Mouse (Mus musculus): ENCODE measurements around the gene Sh3rf1.
A peak's percentile ranks its signal among the peaks of the same experiment; 100 is the strongest.

Gene Sh3rf1

DNA sequence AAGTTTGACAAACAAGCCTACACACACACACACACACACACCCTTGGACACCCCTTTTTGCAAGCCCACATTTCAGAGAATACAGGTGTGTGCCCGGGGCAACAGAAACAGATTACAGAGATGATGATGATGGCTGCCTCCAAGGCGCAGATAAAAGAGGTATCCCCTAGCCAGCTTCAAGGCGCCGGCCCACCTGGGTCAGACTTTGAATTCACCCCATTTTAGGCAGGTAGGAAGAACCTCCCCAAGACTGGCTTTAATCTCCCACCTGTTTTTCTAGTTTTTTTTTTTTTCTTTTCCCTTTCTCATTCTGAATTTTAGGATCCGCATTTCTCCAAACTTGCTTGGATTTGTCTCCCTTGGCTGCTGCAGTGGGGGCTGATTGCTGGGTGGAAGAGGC lies 389 bp upstream of the Sh3rf1 start:
- DNase-seq (ENCODE audit: low spot score in 2 of 2): no peak

DNA sequence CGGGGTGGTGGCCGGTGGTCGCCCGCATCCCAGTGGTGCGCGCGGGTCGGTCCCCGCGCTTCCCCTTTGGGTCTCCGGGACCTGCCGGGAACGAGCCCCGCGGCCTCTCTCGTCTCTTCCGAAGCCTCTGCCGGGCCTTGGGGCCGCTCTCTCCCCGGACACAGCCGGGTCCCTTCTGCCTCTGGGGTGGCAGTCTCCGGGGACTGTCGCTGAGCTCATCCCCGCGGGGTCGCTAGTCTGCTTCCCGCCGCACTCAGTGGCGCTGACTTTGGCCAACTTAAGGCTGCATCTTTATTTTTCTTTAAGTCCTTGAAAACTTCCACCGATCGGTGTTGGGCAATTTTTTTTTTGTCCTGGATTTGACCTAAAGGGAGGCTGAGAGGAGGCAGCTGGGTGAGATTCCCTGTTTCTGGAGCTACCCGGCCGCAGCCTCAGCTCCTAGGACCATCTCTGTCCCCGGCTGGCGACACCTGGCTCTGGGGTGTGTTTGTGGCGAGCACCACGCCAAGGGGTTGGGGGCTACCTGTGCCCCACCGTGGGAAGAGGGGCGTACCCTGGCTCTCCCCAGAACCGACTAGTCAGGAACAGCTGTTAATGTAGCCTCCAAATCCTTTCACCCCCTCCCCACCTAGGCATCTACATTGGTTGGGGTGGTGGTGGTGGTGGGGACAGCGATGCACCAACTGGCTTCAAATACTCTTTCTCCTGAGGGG lies 864 bp downstream of the Sh3rf1 start:
- DNase-seq (ENCODE audit: low spot score in 2 of 2): peak; percentile 15 to 43

DNA sequence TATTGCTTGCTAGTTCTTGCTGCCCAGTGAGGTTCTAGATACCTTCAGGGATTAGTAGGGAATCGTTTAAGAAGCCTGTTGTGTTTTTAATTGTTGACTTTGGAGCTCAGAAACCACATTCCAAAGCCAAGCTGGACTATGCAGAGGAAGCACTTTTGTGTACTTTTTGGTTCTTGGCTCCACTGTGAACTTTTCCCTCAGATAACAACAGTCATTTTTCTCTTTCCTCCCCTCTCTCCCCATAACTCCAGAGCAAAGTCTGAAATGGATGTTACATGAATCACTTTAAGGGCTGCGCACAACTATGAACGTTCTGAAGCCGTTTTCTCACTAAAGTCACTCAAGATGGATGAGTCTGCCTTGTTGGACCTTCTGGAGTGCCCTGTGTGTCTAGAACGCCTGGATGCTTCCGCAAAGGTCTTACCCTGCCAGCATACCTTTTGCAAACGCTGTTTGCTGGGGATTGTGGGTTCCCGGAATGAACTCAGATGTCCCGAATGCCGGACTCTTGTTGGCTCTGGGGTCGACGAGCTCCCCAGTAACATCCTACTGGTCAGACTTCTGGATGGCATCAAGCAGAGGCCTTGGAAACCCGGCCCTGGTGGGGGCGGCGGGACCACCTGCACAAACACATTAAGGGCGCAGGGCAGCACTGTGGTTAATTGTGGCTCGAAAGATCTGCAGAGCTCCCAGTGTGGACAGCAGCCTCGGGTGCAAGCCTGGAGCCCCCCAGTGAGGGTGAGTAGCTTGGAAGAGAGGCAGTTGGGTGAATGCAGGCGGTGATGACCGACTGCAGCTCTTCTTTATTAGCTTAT lies 2.1 kb downstream of the Sh3rf1 start:
- peak; percentile 5 to 29 for DNase-seq (ENCODE audit: low spot score in 2 of 2)

DNA sequence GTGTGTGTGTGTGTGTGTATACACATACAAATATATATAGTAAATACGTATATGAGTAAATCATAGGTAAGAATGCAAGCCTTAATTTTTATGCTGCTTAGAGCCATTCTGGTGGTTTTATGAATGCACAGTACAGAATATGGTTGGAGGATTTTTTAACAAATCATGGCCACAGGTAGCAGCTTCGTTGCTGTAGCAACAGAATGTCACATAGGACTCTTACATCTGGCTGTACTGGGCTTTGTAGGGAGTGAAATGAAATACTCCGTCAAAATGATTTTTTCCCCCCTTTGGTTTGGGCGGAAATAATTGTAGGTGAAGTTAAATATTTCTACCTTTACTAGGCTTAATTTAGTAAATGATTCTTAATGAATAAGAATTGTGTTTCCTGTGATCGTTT lies 3.0 kb downstream of the Sh3rf1 start:
- DNase-seq (ENCODE audit: low spot score in 2 of 2): no peak

DNA sequence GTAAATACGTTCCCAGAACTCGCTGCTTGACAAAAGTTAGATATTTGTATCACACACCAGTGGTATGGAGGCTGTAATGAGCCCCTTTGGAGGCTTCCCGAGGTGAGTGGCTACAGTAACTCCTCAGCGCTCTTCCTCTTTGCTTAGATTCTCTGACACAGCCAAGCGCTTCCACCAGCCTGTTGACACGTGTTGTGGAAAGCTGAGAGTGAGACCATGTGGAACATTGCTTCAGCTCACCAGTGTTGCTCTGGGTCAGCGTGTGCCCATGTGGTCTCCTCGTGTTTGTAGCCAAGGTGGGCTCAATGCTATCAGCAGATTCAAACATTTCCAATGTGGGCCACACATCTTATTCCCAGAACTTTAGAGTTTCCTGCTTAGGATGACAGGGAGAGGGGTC lies 5.0 kb downstream of the Sh3rf1 start:
- DNase-seq (ENCODE audit: low spot score in 2 of 2): peak in 1 of 2 experiments; percentile 11

DNA sequence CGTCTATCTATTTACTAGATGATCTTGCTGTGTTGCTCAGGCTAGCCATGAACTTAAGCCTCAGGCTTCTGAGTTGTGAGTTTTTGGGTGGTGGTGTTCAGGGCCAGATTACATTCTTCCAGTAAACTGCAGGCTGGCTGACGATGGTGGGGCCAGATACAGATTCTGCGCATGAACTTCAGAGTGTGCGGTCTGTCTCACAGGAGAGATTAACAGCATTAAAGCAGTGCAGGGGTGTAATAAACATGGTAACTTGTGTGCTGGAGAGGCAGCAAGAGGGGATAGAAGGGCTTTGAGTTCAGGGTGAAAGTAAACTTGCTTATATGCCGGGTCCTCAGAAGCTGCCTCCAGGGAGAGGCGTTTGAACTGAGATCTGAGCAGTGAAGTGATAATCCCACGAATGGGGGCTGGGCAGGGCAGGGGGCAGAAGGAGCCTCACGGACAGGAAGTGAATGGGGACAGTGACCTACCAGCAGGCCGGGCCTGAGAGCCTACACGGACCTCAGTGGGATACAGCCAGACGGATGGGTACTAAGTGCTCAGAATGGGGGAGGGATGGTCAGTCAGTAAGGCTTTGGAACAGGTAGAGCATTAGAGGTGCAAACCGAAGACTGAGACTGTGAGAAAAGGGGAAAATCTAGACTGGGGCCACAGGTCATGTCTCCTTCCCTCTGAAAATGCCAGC lies 6.0 kb downstream of the Sh3rf1 start:
- no peak for DNase-seq (ENCODE audit: low spot score in 2 of 2)

DNA sequence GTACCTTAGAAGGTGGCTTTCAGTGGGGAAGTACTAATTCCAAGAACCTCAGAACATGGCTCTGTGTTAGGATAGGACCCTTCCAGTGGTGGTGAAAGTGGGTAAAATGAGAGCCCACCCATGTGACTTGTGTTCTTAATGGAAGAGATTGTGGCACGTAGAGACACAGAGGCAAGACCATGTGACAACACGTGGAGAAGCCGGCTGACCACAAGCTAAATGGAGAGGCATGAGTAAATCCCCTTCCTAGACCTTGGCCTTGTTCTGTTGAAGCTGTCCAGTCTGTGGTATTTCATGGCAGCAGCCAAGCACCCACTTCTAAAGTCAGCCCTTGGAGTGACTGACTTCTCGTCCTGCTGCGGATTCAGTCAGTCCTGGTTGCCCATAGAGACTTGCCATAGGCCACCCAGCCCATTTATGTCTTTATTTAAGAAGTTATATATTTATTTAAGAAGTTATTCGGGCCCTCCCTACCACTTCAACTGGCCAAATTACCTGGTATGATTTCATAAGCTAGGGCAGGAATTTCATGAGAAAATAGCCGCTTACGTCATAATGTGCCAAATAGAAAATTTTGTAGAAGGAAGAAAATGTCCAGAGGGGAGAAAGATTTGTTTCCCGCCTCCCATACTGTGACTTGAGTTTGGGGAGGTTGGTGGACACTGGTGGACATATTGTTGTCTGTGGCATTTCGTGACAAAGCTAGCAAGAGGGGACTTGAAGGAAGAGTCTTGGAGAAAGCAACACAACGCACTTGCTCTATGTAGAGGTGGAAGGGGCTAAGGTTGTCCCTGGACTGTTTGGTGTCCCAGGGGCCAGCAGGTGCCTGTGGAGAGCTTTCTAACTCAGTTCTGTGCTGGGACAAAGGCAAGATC lies 7.4 kb downstream of the Sh3rf1 start:
- no peak for DNase-seq (ENCODE audit: low spot score in 2 of 2)

DNA sequence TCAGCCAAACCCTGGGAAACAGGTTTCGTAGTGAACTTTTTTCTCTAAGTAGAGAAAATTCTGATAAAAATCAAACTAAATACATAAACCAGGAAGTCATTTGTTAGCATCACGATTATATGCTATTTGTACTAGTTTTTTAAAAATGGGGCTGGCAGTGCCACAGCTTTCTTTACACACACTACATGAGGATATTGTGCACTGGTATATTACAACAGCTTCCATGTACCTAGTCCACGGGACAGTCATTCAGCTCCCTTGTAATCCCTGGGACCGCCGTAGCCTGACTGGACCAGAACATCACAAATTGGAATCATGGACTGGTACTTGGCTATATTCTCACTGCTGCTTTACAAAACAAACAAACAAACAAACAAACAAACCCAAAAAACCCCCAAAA lies 11.8 kb downstream of the Sh3rf1 start:
- DNase-seq (ENCODE audit: low spot score in 2 of 2): no peak

DNA sequence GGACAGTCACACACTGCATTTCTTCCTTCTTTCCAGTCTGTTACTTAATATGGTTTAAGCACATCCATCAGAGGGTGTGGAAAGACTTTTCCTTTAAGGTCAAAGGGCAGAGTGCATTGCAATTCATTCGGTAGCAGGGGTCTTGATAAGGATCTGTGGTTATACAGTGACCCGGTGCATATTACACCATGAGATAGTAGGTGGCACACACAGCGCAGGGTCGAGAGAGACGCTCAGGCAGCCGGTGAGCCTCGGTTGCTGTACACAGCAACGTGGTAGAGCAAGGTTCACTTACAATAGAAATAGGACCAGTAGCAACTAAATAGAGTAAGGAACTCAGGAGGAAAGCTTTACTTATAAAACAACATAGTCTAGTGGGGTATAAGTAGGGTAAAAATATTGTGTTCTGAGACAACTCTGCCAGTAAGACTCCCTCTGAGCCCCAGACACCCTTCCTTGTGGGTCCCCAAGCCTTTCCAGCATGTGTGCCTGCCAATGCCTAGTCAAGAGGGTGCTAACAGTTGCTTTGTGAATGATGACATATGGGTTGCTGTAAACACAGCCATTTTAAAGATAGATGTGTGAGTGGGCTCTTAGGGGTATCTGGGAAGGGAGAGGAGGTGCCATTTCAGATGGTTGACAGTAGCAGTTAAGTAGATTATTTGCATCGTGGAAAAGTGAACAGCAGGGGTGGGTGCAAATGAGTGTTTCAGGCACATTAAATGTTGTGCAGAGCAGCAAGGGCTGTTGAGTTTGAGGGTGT lies 13.0 kb downstream of the Sh3rf1 start:
- DNase-seq (ENCODE audit: low spot score in 2 of 2): no peak

DNA sequence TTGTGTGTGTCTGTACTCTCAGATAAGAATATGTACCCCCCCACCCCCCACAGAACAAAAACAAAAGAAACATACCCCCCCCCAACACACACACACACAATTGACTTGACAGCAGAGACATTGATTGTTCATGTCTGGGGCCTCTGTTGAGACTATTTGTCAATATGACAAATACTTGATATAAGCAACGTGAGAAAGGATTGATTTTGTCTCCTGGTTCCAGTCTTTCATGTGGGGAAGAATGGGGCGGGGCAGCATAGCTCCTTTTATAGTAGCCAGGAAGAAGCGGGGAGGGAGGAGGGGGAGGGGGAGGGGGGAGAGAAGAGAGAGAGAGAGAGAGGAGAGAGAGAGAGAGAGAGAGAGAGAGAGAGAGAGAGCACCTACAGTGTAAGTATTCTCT lies 15.9 kb downstream of the Sh3rf1 start:
- no peak for DNase-seq (ENCODE audit: low spot score in 2 of 2)

DNA sequence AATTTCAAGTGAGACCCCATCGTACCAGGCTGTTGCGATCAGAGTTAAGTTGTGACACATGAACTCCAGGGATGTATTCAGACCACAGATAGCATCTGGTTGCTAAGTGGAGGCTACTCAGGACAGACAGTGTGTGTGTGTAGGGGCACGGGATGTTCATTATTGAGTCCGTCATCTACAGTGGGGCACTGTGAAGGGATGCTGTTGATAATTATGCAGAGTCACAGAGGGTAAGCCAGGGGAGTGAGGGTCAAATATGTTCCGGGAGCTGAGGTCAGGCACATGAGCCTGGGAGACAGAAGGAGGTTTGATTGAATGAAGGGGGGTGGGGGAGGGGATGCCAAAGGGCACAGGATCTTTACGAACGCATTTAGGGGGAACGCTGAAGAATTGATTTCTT lies 17.6 kb downstream of the Sh3rf1 start:
- no peak for DNase-seq (ENCODE audit: low spot score in 2 of 2)

DNA sequence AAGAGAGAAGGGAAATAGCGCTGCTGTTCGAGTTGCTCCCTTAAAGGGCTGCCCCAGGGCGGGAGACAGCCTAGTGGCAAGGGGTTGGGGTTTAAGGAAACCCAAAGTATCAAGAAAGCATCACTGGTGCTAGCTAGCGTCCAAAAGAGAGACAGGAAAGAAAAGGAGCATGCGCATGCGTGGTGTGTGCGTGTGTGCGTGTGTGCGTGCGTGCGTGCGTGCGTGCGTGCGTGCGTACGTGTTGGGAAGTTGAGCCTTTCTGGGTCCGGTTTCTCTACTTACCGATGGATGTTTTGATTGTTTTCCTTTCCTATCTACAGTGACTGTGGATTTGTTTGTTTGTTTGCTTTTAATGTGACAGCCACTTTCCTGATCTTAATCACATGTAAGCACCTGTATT lies 19.2 kb downstream of the Sh3rf1 start:
- no peak for DNase-seq (ENCODE audit: low spot score in 2 of 2)

DNA sequence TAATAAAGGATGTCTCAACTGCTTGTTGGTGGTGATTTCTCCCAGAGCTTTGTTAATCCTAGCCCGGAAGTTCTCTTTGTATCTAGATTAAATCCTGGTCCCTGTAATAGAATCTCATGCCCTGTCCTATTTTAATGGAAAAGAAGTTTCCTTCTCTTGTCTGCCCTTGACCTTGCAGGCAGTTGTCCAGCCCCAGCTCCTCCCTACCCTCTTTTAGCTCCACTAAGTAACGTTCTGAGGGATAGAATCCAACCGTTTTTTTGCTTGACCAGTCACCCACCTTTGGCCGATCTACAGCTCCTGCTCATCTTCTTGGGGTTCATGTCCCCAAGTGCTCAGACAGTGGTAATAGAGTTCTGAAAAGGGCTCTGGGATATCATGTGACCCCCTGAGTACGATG lies 19.8 kb downstream of the Sh3rf1 start:
- no peak for DNase-seq (ENCODE audit: low spot score in 2 of 2)

DNA sequence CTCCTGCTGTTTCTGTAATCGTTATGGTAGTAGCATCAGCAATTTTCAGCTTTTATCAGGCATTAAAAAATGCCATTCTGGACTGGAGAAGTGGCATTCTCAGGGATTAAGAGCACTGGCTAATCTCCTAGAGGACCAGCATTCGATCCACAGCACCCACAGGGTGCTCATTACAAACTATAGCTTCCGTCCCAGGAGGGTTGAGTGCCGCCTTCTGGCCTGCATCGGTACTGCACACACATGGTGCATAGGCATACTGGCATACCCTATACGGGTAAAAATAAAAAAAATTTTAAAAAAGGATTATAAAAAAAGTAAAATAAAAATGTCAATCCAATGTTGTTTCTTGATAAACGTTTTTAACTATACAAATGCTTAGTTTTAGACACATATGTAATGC lies 20.5 kb downstream of the Sh3rf1 start:
- no peak for DNase-seq (ENCODE audit: low spot score in 2 of 2)

DNA sequence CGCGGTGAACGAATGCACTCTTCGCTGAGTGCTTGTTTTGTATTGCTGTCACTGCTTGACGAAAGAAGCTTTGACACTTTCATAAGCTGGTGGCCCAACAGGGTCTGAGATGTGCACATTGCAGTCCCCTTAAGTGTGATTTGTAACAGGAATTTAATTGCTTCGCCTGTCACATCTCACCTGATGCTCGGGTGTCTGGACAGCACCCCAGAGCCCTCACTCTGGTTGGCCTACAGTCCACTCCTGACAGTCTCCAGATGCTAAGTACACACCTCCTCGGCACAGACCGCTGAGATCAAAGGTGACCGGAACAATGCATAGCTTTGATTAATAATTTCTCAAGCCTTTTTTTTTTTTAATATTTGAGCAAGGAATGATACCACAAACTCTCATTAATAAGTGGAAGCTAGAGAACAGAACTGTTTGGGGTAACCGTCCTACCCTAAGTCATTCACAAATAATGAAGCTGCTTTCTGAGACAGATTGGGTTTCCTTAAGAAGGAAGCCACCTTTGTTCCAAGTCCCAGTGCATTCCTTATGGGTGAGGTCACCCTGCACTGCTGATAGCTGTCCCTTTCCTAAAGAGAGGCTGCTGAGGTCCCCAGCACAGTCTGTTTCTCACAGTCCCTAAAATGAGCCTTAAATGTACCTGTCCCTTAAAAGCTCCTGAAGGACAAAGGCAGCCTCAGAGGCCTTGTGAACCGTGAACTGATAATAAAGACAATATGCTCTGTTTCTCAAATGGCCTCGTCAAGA lies 23.8 kb downstream of the Sh3rf1 start:
- peak; percentile 45 to 47 for DNase-seq (ENCODE audit: low spot score in 2 of 2)

DNA sequence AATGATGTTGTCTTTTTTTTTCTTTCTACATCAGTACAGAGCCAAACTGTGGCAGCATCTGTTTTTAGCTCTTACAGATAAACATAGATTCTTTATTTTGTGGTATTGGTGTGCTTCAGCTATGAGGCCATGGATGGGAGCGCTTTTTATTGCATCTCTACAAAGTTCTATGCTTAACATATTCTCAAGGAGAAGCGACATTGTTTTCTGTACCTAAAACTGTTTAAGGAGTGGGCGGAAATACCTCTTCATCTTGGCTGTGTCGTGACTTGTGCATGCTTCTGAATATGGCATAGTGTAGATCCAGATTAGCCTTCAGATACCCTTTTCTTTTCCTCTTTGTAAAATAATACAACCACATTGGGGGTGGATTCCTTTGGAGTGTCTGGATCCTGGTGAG lies 25.8 kb downstream of the Sh3rf1 start:
- no peak for DNase-seq (ENCODE audit: low spot score in 2 of 2)

DNA sequence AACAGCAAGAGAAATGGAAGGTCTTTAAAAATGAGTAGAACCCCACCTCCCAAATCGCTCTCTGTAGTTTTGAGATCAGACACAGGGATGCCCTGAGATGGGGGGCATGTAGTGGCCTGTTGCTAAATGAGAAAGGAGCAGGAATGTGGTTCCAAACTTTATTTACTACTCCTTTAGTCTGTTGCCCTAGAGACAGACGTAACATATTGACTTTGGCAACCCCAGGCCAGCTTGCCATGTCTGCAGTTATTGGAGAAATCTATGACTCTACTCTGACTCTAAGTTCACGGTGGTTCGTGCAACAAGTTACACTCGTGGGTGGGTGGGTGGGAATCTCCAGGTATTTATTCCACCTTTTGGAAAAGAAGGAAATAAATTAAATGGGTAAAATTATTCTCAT lies 30.5 kb downstream of the Sh3rf1 start:
- peak in 1 of 2 experiments; percentile 16 for DNase-seq (ENCODE audit: low spot score in 2 of 2)

DNA sequence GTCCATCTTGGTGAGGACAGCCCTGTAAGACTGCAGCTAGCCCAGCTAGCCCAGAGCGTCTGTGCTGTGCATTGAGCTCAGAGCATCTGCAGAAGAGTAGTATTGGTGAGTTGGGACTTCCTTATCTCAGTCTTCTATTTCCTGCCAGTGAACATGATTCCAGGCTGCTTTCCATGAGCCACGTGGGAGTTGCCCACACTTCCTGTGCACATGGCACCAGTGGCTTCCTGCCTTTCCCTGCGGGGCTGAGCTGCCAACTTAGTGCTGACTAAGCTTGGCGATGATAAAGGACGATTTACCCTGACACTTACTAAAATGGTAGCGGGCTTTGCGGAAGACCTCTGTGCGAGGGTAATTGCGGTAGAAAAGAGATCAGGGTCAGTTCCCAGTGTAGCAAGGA lies 35.2 kb downstream of the Sh3rf1 start:
- DNase-seq (ENCODE audit: low spot score in 2 of 2): peak in 1 of 2 experiments; percentile 34

DNA sequence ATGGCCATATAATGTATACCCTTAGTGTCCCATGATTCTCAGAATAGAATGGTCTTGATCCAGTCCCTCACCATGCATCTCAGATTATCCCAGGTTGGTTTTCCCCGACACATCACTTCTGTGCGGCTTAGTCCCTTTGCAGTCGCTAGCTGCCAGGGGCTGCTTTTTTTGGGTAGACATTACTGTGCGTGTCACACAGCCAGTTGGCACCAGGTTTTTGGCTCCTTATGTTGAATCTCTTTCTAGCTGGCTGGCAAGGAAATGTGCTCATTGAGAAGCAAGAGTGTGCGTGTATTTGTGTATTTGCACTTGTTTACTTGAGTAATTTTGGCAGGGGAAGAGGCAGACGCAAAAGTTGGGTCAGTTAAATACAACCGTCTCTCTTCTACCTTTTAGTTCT lies 35.9 kb downstream of the Sh3rf1 start:
- DNase-seq (ENCODE audit: low spot score in 2 of 2): no peak

DNA sequence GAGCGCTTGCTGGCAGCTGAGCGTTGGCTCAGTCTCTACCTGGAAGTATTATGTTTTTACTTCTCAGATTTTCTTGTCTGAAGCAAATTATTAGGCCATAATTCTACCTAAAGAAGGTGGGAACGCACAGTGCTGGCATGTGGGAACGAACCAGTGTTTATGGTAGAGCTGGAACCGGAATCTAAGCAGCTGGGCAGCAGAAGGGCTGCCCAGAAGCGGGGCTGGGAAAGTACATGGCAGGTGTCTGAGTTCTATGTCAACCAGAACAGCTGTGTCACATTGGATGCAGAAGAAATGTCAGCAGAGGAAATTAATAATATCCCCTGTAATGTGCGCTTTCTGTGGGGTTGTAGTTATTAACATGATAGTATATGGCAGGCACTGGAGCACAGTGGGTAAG lies 36.9 kb downstream of the Sh3rf1 start:
- no peak for DNase-seq (ENCODE audit: low spot score in 2 of 2)

Measured in heart, adult 9 months (tissue).